Comparison of ENCODE assay signal across 7 mouse cellular contexts in the genomic region with DNA sequence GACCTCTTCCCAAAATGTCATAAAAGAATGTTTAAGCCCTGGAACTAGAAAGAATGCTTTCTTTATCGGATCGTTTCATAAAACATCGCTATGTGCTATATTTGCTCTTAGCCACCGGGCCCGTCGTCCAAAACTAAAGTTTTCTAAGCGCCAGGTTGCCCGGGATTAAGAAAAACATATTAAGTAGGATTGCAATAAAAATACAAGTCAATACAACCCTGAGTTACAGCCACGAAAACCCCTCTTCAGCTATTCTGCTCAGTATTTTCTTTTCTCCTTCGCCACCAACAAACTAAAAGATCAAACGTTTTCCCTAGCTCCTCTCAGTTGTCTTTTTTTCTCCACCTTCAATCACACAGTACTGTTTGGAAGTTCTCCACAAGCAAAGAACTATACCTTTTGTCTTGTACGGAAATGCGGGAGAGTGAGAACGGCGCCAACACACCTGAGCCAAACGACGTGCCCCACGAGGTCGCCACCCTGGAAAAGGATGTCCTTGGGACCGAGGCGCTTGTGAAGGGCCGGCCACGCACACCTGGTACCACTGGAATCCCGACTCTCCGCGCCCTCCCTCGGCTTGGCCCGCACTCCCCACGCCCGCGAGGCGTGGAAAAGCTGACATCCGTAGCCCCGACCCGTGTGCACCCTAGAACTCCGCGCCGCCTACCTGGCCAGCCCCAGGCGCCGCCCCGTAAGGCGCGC. TPM values are rescaled to one million over a fixed set of nuclear protein-coding genes. Genes with fewer than 3 reads are reported as not detected.
DNase-seq lines count a peak whose midpoint lies in the region; ATAC-seq and TF ChIP-seq lines count a peak whose summit lies in the region.

No protein-coding gene starts in this region.

- peak overlapping the region; percentile 96 for H3K4me2 ChIP-seq in heart, embryonic 15.5 days
- H3K4me2 ChIP-seq in midbrain, embryonic 13.5 days (replicated peaks): peak overlapping the region; percentile 99

- ATAC-seq in heart, embryonic 15.5 days (replicated peaks; ENCODE audit: insufficient number of reproducible peaks, insufficient read depth, low FRiP score, low read depth): no peak; the same call in 1 of the 2 replicates
- ATAC-seq in midbrain, embryonic 13.5 days: peak; percentile 26; the same call in 1 of the 2 replicates
- no peak for ATAC-seq in megakaryocyte progenitor cell, adult 5-6 weeks (replicated peaks; ENCODE audit: poor library complexity)

- TF ChIP-seq CTCF in ES-Bruce4 (IDR thresholded peaks at IDR 0.05; ENCODE audit: low read depth, low read length): no peak

- peak overlapping the region; percentile 67 for H3K9ac ChIP-seq in ES-Bruce4 (ENCODE audit: low read depth, poor library complexity, severe bottlenecking)
- peak overlapping the region; percentile 68 for H3K9ac ChIP-seq in heart, embryonic 15.5 days
- peak overlapping the region; percentile 51 for H3K9ac ChIP-seq in midbrain, embryonic 13.5 days (replicated peaks)

- H3K27ac ChIP-seq in ES-Bruce4 (ENCODE audit: insufficient read depth, low read length): no peak overlapping the region
- H3K27ac ChIP-seq in heart, embryonic 15.5 days: no peak overlapping the region
- H3K27ac ChIP-seq in midbrain, embryonic 13.5 days: no peak overlapping the region

- no peaks in the 10 kb centered on the region for H3K9me3 ChIP-seq in ES-Bruce4 (replicated peaks; ENCODE audit: control insufficient read depth, insufficient read depth, low read length, poor library complexity, severe bottlenecking)
- no peaks in the 10 kb centered on the region for H3K9me3 ChIP-seq in heart, embryonic 15.5 days (replicated peaks)
- H3K9me3 ChIP-seq in midbrain, embryonic 13.5 days: no peaks in the 10 kb centered on the region

- no peaks in the 10 kb centered on the region for H3K36me3 ChIP-seq in ES-Bruce4 (ENCODE audit: control insufficient read depth, insufficient read depth, low read length, poor library complexity, severe bottlenecking)
- H3K36me3 ChIP-seq in heart, embryonic 15.5 days: no peaks in the 10 kb centered on the region
- H3K36me3 ChIP-seq in midbrain, embryonic 13.5 days: no peaks in the 10 kb centered on the region

- 2% methylated on average over 43 of the region's 43 CpGs for WGBS in heart, embryonic 15.5 days
- 4% methylated on average over 43 of the region's 43 CpGs for WGBS in large intestine, adult 2 months
- 1% methylated on average over 43 of the region's 43 CpGs for WGBS in midbrain, embryonic 13.5 days

- peak overlapping the region; percentile 84 for H3K4me3 ChIP-seq in ES-Bruce4 (ENCODE audit: low read depth, low read length)
- peak overlapping the region; percentile 86 for H3K4me3 ChIP-seq in heart, embryonic 15.5 days
- H3K4me3 ChIP-seq in midbrain, embryonic 13.5 days (replicated peaks): peak overlapping the region; percentile 55

- H3K4me1 ChIP-seq in ES-Bruce4 (ENCODE audit: control insufficient read depth, insufficient read depth, low read length): no peaks in the 10 kb centered on the region
- H3K4me1 ChIP-seq in heart, embryonic 15.5 days (replicated peaks): peaks cover 23% of the 10 kb centered on the region
- H3K4me1 ChIP-seq in midbrain, embryonic 13.5 days (replicated peaks): peaks cover 24% of the 10 kb centered on the region

- peak; percentile 44 for DNase-seq in R1 (ENCODE audit: low read depth, low spot score)
- peak; percentile 13 for DNase-seq in large intestine, adult 2 months (ENCODE audit: low read depth, low spot score)
- no peak for DNase-seq in frontal cortex, adult 2 months (ENCODE audit: extremely low spot score in 1 of 2, low spot score in 1 of 2)

- TF ChIP-seq EP300 in ES-Bruce4 (IDR thresholded peaks at IDR 0.05; ENCODE audit: insufficient read depth, low read depth, low read length): no peak

- TF ChIP-seq POLR2A in ES-Bruce4 (IDR thresholded peaks at IDR 0.05; ENCODE audit: insufficient read depth, low read length): no peak

- H3K27me3 ChIP-seq in ES-Bruce4 (ENCODE audit: control insufficient read depth, insufficient read depth, low read length, poor library complexity, severe bottlenecking): peaks cover 44% of the 10 kb centered on the region
- peaks cover 48% of the 10 kb centered on the region for H3K27me3 ChIP-seq in heart, embryonic 15.5 days
- H3K27me3 ChIP-seq in midbrain, embryonic 13.5 days: peaks cover 90% of the 10 kb centered on the region

RNA-seq across cellular contexts. Expression of a gene that starts 34.0 kb away (rescaled TPM):
- 5.1 and 6.0 TPM in 2 replicates for polyA plus RNA-seq in ES-Bruce4 (2011; ENCODE audit: insufficient read depth, insufficient read length, low read depth, missing spikeins)
- polyA plus RNA-seq in heart, embryonic 15.5 days (2015; fragmentation: Nextera tagmentation; extraction: Ambion mirVana): 8.7 and 9.4 TPM in 2 replicates
- 1.3 and 1.8 TPM in 2 replicates for polyA plus RNA-seq in large intestine, adult 2 months (2012; rRNA removed)
- 45.9 and 46.1 TPM in 2 replicates for polyA plus RNA-seq in midbrain, embryonic 13.5 days (2015; fragmentation: Nextera tagmentation; extraction: Ambion mirVana)
- total RNA-seq in megakaryocyte progenitor cell, adult 5-6 weeks (2015): 0.83 and 1.7 TPM in 2 replicates
- 0.67 and 0.78 TPM in 2 replicates for total RNA-seq in megakaryocyte progenitor cell, adult 5-6 weeks (2017)
- 28.0 and 29.4 TPM in 2 replicates for polyA plus RNA-seq in frontal cortex, adult 2 months (2012; rRNA removed)

Comparison
In these comparisons a context has a peak if more than half of its experiments do, and no peak if none do; other contexts are left out.
1. DNase-seq: peak in R1 (single experiment) and large intestine, adult 2 months (single experiment); none in frontal cortex, adult 2 months (0 of 2).
2. Peak in every context shown above with its lines, with median percentiles within 50 percentile points of each other: H3K4me3 ChIP-seq and H3K9ac ChIP-seq.